Mouse (Mus musculus) gastrocnemius, postnatal 25 days (tissue): ENCODE measurements at regions not wholly inside any gene's neighbourhood (a gene's known extent, or its start where the extent isn't known, plus 50 kb on each side); places are given as distances from the start of the nearest gene placed in this dataset.
A peak's percentile ranks its signal among the peaks of the same experiment; 100 is the strongest.

Experiments
- DNase-seq: peaks from one replicate; pipeline ENCODE4 v3.0.0; 2022

DNA sequence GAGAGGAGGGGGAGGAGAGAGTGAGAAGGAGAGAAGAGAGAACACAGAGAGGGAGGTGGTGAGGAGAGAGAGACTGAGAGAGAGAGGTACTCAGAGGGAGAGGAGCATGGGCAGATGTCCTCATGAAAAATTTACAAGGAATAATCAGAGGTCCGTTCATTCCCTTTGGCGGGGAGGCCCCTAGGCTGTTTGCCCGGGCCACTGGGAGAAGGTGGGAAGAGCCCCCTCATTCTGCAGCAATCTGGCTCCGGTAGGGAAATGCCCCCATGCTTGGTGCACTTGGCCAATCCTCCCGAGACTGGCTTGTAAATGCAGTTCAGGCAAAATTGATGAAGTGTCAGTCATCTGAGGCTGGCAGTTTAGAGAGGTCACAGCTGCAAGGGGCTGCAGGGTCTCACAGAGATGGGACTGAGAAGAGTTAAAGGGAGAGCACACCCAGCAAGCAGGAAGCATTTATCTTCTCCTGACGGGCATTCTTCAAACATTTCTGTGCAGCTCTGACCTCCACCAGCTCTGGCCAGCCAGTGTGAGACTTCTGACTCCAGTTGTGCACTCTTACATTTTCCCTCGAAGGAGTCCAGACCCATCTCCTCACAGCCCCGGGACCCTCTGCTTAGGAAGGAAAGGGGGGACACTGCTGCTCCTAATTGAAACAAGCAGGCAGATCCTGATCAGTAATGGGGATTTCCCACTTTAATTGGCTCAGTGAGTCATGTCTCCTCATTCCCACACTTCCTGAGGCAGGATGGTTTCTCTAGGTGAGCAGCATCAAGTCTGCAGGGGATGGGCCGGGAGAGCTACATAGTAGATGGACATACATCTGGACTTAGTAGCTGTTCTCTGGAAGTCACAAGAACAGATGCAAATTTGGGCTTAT is 65.5 kb downstream of the Cmpk2 start:
- DNase-seq: no peak

DNA sequence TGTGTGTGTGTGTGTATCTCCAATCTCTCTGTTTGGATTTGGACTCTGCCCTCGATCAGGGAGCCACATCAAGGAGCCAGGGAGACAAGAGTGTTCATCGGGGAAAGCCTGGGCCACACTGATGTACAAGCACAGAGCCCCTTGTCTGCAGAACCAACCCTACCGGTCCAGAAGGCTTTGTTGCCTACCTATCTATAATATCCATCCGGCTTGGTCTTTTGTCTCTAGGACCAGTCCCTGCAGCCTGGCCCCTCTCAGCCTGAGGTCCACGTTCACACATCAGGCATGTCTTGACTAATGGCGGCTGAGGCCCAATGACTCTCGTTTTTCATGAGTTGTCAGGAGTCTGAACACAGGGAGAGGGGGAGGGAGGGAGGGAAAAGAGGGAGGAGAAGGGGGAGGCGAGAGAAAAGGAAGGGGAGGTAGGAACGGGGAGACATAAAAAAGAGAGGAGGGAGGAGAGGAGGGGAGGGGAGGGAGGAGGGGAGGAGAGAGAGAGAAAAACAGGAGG is 64.7 kb downstream of the Cmpk2 start:
- DNase-seq: no peak

DNA sequence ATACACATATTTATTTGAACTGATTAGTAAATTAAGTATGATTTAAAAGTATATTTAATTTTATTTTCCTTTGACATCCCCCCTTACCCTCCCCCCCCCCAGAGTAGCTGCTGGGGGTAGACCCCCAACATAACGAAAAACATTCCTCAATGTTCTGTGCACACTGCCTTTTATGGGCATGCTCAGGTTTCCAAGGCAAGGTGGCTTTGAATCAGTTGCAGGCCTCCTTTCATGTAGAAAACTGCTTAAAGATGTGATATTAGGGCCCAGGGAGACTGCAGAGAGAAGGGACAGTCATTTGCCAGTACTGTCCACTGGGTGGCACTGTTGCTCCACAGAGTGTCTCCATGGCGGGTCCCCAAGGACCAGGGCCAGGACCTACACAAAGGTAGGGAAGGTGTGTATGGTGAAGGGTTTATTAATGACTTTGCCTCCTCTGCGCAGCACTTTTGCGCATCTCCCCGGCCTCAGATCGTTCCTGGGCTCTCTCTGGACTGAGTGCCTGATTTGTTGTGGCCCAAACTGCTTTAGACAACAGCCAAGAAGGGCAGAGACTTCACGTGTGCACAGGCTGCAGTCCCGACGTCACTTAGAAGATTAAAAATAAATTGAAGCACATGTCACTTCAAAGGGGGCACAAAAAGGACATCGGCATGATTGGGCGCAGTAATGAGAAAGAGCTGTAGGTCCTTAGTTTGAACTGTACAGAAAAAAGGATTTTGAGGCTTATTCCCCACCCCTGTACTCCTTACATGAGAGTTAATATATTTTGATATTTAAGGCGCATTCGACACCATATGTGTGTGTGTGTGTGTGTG is 64.0 kb downstream of the Cmpk2 start:
- peak; percentile 27 for DNase-seq

DNA sequence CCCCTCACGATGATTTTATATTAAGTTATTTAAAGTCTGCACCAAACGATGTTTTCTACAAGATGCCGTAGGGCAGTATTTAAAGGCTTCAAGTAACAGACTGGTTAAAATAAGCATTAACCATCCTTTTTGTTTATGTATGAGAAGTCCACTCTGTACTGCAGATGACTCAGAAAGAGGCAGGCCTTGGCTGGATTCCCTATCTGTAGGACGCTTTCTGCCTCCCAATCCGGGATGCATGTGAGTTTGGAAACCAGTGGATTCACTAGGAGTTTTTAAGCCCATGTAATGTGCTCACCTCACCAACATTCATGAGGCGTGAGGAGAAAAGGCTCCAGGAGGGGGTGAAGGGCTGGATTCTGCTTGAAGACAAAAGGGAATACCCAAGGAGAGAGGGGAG is 63.1 kb downstream of the Cmpk2 start:
- DNase-seq: no peak
